Mouse (Mus musculus): Measurements from ENCODE around the gene Pomp.

DNA sequence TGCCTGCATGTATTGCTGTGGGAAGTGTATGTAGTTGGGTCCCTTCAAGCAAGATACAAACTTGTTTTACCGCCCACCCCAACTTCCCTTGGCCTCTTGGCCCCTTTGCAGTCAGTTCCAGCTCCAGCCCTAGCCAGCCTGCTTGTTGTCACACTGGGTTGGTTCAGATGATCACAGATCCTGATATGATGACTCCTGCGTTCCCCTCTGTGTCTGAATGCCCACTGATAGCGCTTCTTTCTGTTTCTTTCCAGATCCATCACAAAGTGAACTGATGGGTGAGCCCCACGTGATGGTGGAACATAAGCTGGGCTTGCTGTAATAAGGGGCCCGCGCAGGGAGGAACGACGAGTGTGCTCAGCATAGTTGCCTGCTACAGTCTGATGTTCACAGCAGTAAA is 14.9 kb downstream of the Pomp start:
- TF ChIP-seq CTCF (IDR thresholded peaks at IDR 0.05; ENCODE audit: low read depth), result no peak
- no peak for TF ChIP-seq EP300 (IDR thresholded peaks at IDR 0.05; ENCODE audit: low read depth)
